Mouse (Mus musculus): ENCODE results near the gene Pglyrp4. TPM values are rescaled to one million over a fixed set of nuclear protein-coding genes. Genes with fewer than 3 reads are reported as not detected.
A peak's percentile ranks its signal among the peaks of the same experiment; 100 is the strongest.
"Not testable (repeated sequence)": the region's sequence is repeated elsewhere in the genome, so short reads cannot be mapped to it uniquely, and the experiment has no call there.

Pglyrp4 gene
- polyA plus RNA-seq (2012; rRNA removed) = not detected in 2 replicates

- DNase-seq (ENCODE audit: low read depth) = no peak
- no peak for TF ChIP-seq CTCF (IDR thresholded peaks at IDR 0.05; ENCODE audit: borderline replicate concordance, extremely low read depth, insufficient read depth, insufficient read length)
- no peak for TF ChIP-seq POLR2A (IDR thresholded peaks at IDR 0.05; ENCODE audit: borderline replicate concordance, extremely low read depth, insufficient read depth, insufficient read length, poor library complexity, severe bottlenecking)
These were observed at the start of gene Pglyrp4 for GRCm38 (mm10) chr3:90726606-90727005. Pglyrp4 (plus strand) TSS chr3:90726906.

- no peak for TF ChIP-seq POLR2A (IDR thresholded peaks at IDR 0.05; ENCODE audit: borderline replicate concordance, extremely low read depth, insufficient read depth, insufficient read length, poor library complexity, severe bottlenecking)
- TF ChIP-seq CTCF (IDR thresholded peaks at IDR 0.05; ENCODE audit: borderline replicate concordance, extremely low read depth, insufficient read depth, insufficient read length) = no peak
- no peak for DNase-seq (ENCODE audit: low read depth)
These were observed 48.0 kb upstream of the Pglyrp4 start for GRCm38 (mm10) chr3:90678656-90679055.

GRCm38 (mm10) chr3:90683929-90684328 is 42.8 kb upstream of the Pglyrp4 start:
- DNase-seq (ENCODE audit: low read depth) = no peak
- TF ChIP-seq POLR2A (IDR thresholded peaks at IDR 0.05; ENCODE audit: borderline replicate concordance, extremely low read depth, insufficient read depth, insufficient read length, poor library complexity, severe bottlenecking) (no peak), CTCF (IDR thresholded peaks at IDR 0.05; ENCODE audit: borderline replicate concordance, extremely low read depth, insufficient read depth, insufficient read length) (no peak)

GRCm38 (mm10) chr3:90686835-90687234 is 39.9 kb upstream of the Pglyrp4 start:
- TF ChIP-seq POLR2A (IDR thresholded peaks at IDR 0.05; ENCODE audit: borderline replicate concordance, extremely low read depth, insufficient read depth, insufficient read length, poor library complexity, severe bottlenecking) = no peak
- TF ChIP-seq CTCF (IDR thresholded peaks at IDR 0.05; ENCODE audit: borderline replicate concordance, extremely low read depth, insufficient read depth, insufficient read length) = no peak
- DNase-seq (ENCODE audit: low read depth) = no peak

- TF ChIP-seq CTCF (IDR thresholded peaks at IDR 0.05; ENCODE audit: borderline replicate concordance, extremely low read depth, insufficient read depth, insufficient read length) = no peak
- no peak for TF ChIP-seq POLR2A (IDR thresholded peaks at IDR 0.05; ENCODE audit: borderline replicate concordance, extremely low read depth, insufficient read depth, insufficient read length, poor library complexity, severe bottlenecking)
- DNase-seq (ENCODE audit: low read depth) = no peak
These were observed 33.2 kb upstream of the Pglyrp4 start for GRCm38 (mm10) chr3:90693496-90693895.

GRCm38 (mm10) chr3:90695613-90696012 is 31.1 kb upstream of the Pglyrp4 start, which contains the start of gene S100a9:
S100a9 (minus strand) TSS chr3:90695721.
- TF ChIP-seq POLR2A (IDR thresholded peaks at IDR 0.05; ENCODE audit: borderline replicate concordance, extremely low read depth, insufficient read depth, insufficient read length, poor library complexity, severe bottlenecking) = no peak
- no peak for TF ChIP-seq CTCF (IDR thresholded peaks at IDR 0.05; ENCODE audit: borderline replicate concordance, extremely low read depth, insufficient read depth, insufficient read length)
- no peak for DNase-seq (ENCODE audit: low read depth)

- TF ChIP-seq CTCF (IDR thresholded peaks at IDR 0.05; ENCODE audit: borderline replicate concordance, extremely low read depth, insufficient read depth, insufficient read length) = no peak
- no peak for TF ChIP-seq POLR2A (IDR thresholded peaks at IDR 0.05; ENCODE audit: borderline replicate concordance, extremely low read depth, insufficient read depth, insufficient read length, poor library complexity, severe bottlenecking)
These were observed 24.5 kb upstream of the Pglyrp4 start for GRCm38 (mm10) chr3:90702244-90702643.

GRCm38 (mm10) chr3:90708523-90709202 is 18.0 kb upstream of the Pglyrp4 start:
- peak; percentile 54 for DNase-seq (ENCODE audit: low read depth)
- TF ChIP-seq POLR2A (IDR thresholded peaks at IDR 0.05; ENCODE audit: borderline replicate concordance, extremely low read depth, insufficient read depth, insufficient read length, poor library complexity, severe bottlenecking) (no peak), CTCF (IDR thresholded peaks at IDR 0.05; ENCODE audit: borderline replicate concordance, extremely low read depth, insufficient read depth, insufficient read length) (peak; percentile 65; the same call in 1 of the 2 replicates)

More at GRCm38 (mm10) chr3:90702244-90702643, 24.5 kb upstream of the Pglyrp4 start:
- DNase-seq (ENCODE audit: low read depth) = no peak

GRCm38 (mm10) chr3:90709591-90710460 is 16.9 kb upstream of the Pglyrp4 start:
- DNase-seq (ENCODE audit: low read depth) = peak; percentile 82

GRCm38 (mm10) chr3:90749658-90750057 is 23.0 kb downstream of the Pglyrp4 start:
- no peak for TF ChIP-seq POLR2A (IDR thresholded peaks at IDR 0.05; ENCODE audit: borderline replicate concordance, extremely low read depth, insufficient read depth, insufficient read length, poor library complexity, severe bottlenecking)
- no peak for TF ChIP-seq CTCF (IDR thresholded peaks at IDR 0.05; ENCODE audit: borderline replicate concordance, extremely low read depth, insufficient read depth, insufficient read length)

More at GRCm38 (mm10) chr3:90709591-90710460, 16.9 kb upstream of the Pglyrp4 start:
- peak; percentile 89 for TF ChIP-seq CTCF (IDR thresholded peaks at IDR 0.05; ENCODE audit: borderline replicate concordance, extremely low read depth, insufficient read depth, insufficient read length)
- no peak for TF ChIP-seq POLR2A (IDR thresholded peaks at IDR 0.05; ENCODE audit: borderline replicate concordance, extremely low read depth, insufficient read depth, insufficient read length, poor library complexity, severe bottlenecking)

GRCm38 (mm10) chr3:90777776-90778175 is 51.1 kb downstream of the Pglyrp4 start, which contains the start of gene Gm5849:
Gm5849 (minus strand) TSS chr3:90777876.
- DNase-seq (ENCODE audit: low read depth) = not testable (repeated sequence)

More at GRCm38 (mm10) chr3:90749658-90750057, 23.0 kb downstream of the Pglyrp4 start:
- DNase-seq (ENCODE audit: low read depth) = no peak

Other genes with a start within 250 kb of the Pglyrp4 start
- gene Snapin, start 235.9 kb upstream of the Pglyrp4 start, polyA plus RNA-seq (2012; rRNA removed) = 45.1 and 54.1 TPM in 2 replicates
- 199 and 209 TPM in 2 replicates for gene Chtop, start 217.4 kb upstream of the Pglyrp4 start, polyA plus RNA-seq (2012; rRNA removed)
- gene S100a1, start 212.5 kb upstream of the Pglyrp4 start, polyA plus RNA-seq (2012; rRNA removed) = 7.4 and 8.1 TPM in 2 replicates
- gene S100a13, start 212.5 kb upstream of the Pglyrp4 start, polyA plus RNA-seq (2012; rRNA removed) = 6.4 and 6.7 TPM in 2 replicates
- 1.4 and 2.3 TPM in 2 replicates for gene S100a14, start 200.1 kb upstream of the Pglyrp4 start, polyA plus RNA-seq (2012; rRNA removed)
- 22.5 and 22.9 TPM in 2 replicates for gene S100a16, start 189.7 kb upstream of the Pglyrp4 start, polyA plus RNA-seq (2012; rRNA removed)
- 1.1 TPM in 1 of 2 replicates, not detected in the other for gene S100a3, start 166.3 kb upstream of the Pglyrp4 start, polyA plus RNA-seq (2012; rRNA removed)
- gene S100a2, start 136.7 kb upstream of the Pglyrp4 start, polyA plus RNA-seq (2012; rRNA removed) = not detected in 2 replicates
- not detected in 2 replicates for gene Gm42674, start 125.0 kb upstream of the Pglyrp4 start, polyA plus RNA-seq (2012; rRNA removed)
- 1.6 and 2.5 TPM in 2 replicates for gene S100a4, start 123.1 kb upstream of the Pglyrp4 start, polyA plus RNA-seq (2012; rRNA removed)
- not detected in 2 replicates for gene S100a5, start 118.4 kb upstream of the Pglyrp4 start, polyA plus RNA-seq (2012; rRNA removed)
- 22.2 and 26.1 TPM in 2 replicates for gene S100a6, start 114.0 kb upstream of the Pglyrp4 start, polyA plus RNA-seq (2012; rRNA removed)
- gene S100a7a, start 72.9 kb upstream of the Pglyrp4 start, polyA plus RNA-seq (2012; rRNA removed) = 0.14 TPM in 1 of 2 replicates, not detected in the other
- 3.0 and 7.4 TPM in 2 replicates for gene S100a8, start 57.9 kb upstream of the Pglyrp4 start, polyA plus RNA-seq (2012; rRNA removed)
- 3.7 and 7.0 TPM in 2 replicates for gene S100a9, start 31.2 kb upstream of the Pglyrp4 start, polyA plus RNA-seq (2012; rRNA removed)
- gene Gm5849, start 51.0 kb downstream of the Pglyrp4 start, polyA plus RNA-seq (2012; rRNA removed) = not detected in 2 replicates

Data from brain, embryonic 14.5 days (tissue).